Mouse (Mus musculus) hematopoietic stem cell, adult 5-6 weeks (primary cell): ENCODE results near the gene Cbx4. TPM values are rescaled to one million over a fixed set of nuclear protein-coding genes. Genes with fewer than 3 reads are reported as not detected.

ENCODE experiments used
- ATAC-seq, 2 experiments: fragments of 125-278 bp in 1 of 2; replicated peaks in 1 of 2; 2 replicates each; pipeline ENCODE4 v1.8.0; 2016 to 2017; ENCODE audit warnings: inconsistent platforms in 2 of 2, mild to moderate bottlenecking in 2 of 2, moderate number of reproducible peaks in 2 of 2, low read depth in 1 of 2, moderate TSS enrichment in 1 of 2; ENCODE audit not compliant: low FRiP score in 2 of 2, poor library complexity in 2 of 2, severe bottlenecking in 2 of 2, insufficient read depth in 1 of 2, low TSS enrichment in 1 of 2
- total RNA-seq: library from RNA; stranded (forward); fragments of 172-1452, 232-1000 nt; gene quantifications from 2 replicates; pipeline ENCODE4 v1.2.3, GENCODE M21; 2017

Gene Cbx4
- total RNA-seq, 1 experiment from 2014 or later, result 19.7 TPM

DNA sequence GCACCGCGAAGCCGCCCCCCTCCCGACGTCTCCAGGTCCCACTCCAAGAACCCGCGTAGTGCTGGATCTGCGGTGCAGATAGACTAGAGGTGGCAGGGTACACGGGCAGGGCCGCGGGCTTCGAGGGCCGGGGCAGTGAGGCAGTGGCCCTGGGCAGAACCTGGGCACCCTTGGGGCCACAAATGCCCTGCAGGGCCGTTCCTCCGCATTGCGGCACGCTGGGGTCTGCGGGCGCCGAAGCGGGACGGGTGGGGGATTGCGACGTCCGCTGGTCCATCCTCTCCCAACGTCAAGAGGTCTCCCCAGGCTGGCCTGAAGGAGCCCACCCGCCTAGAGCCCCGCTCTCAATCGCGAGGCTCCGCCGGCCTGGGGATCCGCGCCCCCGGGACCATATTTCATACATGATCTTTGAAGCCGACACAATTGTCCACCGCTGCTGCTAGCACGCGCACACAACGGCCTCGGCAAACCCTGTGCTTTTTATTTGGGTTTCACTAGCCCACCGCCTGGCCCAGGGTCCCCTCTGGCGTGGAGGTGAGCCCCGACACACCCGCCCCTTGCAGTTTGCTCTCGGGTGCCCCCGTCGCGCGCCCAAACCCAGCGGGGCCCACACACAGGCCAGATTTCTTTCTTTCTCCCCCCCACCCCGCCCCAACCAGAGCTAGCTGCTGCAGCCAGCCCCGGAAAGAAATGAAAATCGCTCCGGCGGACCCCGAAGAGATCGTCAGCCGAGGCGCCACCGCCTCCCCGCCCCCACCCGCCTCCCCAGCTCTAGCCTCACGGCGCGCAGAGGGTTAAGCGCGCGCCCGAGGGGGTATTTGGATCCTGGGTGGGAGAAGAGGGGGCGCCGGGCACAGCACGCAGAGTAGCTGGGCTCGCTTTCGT lies 4.3 kb upstream of the Cbx4 start:
- no peak for ATAC-seq

DNA sequence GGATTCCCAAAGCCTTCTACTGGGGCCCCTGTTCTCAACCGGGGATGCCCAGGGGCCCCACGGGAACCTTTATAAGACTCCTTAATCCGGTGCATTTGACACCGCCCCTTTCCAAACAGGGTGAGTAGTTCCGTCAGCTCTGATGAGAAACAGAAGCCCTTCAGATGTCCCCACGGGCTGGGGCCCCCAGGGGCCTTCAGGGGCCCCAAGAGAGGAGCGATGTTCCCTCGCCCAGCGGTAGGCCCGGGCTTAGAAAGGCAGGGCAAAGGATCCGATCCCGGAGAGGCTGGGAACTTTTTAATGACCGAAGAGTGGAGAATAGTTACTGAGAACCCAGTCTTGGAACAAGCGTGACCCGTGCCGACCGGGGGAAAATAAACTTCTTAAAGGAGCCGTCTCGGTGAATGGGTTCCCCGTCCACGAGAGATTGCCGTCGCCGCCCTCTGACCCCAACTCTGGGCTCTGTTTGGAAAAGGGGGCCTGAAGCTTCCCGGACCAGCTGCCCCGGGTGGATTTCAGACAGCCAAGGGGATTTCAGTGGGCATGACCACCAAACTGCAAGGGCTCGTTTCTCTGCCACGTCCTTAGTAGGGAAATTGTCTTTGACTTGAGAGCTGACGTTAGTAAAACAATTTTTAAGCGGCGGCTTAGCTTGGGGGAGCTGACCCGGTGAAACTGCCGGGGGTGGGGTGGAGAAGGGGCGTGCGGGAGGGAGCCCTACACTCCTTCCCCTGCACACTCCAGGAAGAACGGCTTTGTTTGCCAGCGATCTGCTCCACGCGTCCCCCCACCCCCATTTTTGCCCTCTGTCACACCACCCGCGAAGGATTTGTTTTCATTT lies 3.4 kb upstream of the Cbx4 start:
- ATAC-seq, result no peak

DNA sequence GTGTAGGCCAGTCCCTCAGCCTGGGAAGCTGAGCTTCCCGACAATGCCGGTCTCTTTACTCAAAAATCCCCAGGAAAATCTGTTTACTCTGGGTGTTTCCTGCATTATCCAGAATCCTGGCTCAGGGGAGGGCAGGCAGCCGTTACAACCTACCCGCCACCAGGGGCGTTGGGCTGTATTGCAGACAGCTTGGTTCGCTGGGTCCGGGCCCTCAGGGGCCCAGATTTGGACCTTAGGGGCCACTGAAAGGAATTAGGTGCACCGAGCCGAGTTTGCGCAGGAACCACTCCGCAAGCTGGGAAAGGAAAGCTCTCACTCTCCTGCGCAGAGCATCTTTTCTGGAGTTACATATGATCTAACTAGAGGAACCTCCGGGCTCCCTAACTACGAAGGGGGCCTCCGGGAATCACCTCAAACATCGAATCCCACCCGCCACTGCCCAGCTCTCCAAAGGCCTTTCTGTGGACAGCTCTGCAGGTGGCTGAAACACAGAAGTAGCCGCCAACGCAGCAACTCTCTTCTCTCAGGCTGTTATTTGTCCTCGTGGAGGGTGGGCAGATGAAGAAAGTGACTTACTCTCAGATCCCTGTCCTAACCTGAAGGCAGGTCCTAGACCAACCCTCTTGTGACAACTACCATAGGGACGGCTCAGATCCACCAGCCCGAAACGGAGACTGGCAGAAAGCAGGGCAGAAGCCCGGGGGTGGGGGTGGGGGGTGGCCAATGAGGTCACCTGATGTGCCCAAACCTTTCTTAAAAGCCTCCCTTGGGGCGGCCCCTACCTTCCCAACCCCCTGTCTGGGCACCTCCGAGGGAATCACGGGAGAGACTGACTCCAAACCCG lies 2.6 kb upstream of the Cbx4 start:
- ATAC-seq, result no peak

DNA sequence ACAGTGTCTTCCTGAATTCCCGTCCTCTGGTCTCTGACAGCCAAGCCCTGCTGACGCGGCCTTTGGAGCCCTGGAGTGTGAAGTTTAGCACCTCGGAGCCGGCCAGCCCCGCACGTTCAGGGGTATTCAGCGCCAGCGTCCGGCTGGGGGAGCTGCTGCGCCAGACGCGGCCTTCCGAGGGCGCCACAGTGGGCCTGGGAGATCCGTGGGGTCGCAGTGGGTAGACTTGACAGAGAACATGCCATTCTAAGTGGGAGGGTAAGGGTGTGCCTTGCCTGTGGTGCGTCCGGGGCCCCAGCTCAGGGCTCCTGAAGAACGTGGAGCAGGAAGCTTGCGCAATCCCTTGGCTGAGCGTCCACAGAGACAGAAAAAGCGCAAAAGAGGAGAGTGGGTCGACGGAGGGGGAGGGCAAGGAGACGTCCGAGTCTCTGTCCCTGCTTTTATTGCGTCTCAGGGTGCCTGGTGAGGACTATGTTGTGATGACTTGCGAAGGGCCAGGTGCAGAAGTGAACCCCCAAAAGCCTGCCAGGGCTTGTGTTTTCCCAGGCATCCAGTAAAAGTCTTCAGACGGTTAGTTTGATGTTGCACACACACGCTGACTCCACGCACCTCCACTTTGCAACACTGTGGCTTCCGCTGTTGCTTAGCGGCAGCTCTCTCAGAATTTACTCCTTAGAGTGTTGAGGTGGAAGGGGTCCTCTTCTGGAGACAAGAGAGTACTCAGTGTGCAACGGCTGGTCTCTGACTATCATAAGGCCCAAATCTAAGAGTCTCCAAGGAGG lies 1.5 kb upstream of the Cbx4 start:
- peak in 1 of 2 experiments; percentile 7; a peak in 1 of 4 replicates for ATAC-seq

DNA sequence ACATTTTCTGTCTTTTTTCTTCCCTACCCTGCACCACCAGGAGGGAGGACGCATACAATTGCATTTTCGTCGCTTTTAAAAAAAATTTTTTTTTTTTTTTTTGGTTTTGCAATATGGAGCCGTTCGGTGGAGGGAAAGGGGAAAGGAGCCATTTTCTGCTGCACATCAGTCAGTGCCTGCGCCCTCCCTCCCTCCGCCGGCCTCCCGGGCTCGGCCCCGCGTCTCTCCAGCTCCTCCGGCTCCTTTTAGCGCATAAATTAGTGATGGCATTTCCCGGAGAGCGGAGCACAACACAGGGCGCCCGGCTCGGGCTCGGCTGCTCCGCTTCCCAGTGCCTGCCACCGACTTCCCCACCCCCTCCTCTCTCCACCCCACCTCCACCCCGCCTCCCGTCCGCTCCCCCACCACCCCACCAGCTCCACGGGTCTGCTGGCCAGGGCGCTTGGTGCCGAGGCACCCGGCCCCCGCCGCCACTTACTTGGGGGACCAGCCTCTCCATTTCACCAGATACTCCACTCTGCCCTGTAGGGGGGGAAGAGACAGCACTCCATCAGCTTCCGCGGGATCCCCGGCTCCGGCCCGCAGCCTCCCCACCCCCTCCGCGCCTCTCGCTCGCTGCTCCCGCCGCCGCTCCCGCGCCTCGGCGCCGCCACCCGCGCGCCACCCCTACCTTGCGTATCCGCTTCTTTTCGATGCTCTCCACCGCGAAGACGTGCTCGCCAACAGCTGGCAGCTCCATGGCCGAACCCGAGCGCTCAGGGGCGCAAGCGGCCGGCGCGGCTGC lies 550 bp downstream of the Cbx4 start:
- no peak for ATAC-seq

DNA sequence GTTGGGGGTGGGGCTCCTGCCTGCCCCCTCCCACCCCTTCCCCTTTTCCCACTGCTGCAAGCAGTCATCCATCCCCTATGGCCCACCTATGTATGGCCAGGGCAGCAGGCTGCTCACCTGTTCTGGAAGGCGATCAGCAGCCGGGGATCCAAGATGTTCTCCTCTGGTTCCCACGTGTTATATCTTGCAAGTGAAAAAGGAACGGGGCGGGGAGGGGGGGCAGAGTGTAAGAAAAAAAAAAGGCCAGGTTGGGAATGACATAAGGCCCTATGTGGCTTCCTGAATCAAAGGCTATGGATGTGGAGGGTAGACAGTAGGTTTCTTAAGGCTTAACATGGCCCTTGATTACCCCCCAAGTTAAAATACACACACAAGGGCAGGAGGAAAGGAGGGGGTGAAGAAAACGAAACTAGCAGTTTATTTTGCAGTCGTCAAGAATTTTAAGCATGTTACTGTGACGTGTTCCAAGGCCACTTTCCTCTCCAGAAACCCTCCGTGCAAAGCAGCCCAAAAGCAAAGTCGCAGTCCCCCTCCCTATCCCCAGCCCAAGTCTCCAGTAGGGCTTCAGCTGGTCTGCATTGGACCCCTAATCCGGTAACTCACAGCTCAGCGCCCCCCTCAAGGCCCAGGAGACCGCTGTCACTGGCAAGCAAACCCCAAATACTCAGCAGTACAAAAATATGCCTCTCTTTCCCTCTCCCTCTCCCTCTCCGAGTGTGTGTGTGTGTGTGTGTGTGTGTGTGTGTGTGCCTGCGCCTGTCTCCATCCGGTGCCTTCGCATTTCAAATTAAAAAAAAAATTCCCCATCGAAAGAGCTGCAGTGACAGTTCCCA lies 1.4 kb downstream of the Cbx4 start:
- ATAC-seq, result no peak

DNA sequence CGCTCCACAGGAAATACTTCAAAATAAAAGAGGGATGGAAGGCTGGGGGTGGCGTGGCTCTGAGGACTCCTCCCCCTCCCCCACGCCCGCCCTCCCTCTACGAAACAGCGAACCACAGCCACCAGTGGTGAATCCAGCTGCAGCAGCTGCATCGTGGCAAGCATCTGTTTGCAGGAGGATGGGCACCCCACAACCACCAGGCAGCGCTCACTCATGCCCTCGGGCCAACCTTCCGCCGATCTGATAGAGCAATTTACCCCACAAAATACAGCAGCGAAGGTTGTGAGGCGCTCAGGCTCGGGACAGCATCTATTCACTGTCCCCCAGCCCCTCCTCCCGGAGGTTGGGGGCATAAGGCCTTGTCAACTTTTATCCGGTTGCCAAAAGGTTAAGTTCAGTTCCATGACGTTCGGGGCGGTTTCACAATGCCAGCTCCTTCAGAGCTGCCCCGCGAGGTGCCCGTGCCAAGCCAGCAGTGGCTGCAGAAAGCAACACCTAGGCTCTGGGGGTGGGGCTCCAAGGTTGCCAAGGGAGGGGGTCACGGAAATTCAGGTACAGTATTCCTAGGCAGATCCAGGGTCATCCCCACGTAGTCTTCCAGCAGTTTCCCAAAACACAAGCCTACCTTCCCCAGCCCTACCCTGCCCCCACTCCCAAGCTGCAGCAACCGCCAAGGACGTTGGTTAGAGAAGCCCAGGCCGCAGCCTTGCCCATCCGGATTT lies 2.1 kb downstream of the Cbx4 start:
- peak; percentile 12; a peak in 2 of 4 replicates for ATAC-seq

DNA sequence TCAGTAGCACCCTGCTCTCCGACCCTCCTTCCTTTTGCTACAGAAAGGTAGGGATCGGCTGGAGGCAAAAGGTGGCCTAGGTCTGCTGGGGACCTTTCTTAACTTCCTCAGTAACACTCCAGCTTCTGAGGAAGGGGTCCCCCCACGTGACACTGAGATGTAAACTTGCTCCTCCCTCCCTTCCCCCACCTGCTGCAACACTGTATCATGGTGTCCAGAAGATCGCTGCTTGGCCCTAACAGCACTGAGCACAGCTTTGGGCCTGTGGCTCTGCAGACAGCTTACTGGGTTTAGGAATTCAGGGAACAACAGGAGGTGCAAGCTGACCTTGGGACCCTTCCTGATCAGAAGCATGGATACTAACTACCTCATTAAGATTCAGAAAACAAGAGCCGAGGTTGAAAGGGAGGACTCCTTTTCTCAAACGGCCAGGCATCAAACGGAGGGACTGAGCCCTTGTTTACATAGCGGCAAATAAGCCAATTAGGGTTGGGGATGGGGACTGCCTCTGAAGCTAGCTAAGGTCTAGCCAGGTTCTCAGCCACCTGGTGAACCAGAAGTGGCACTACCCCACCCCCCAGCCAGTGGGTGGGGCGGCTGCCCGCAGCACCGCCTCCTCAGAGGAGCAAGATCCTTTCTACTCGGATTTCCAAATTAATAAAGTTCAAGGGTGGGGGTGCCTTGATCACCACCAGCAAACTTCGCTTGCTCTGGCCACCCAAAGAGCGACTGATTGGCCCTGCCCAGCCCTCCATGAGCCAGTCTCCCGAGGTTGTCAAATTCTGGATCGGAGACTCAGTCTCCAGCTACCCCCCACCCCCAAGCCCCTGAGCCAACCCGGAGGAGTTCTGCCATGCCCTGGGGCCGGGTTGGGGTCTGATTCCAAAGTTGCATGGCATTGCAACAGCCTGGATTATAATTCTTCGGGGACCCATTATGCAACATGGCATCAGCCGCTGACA lies 3.1 kb downstream of the Cbx4 start:
- no peak for ATAC-seq

DNA sequence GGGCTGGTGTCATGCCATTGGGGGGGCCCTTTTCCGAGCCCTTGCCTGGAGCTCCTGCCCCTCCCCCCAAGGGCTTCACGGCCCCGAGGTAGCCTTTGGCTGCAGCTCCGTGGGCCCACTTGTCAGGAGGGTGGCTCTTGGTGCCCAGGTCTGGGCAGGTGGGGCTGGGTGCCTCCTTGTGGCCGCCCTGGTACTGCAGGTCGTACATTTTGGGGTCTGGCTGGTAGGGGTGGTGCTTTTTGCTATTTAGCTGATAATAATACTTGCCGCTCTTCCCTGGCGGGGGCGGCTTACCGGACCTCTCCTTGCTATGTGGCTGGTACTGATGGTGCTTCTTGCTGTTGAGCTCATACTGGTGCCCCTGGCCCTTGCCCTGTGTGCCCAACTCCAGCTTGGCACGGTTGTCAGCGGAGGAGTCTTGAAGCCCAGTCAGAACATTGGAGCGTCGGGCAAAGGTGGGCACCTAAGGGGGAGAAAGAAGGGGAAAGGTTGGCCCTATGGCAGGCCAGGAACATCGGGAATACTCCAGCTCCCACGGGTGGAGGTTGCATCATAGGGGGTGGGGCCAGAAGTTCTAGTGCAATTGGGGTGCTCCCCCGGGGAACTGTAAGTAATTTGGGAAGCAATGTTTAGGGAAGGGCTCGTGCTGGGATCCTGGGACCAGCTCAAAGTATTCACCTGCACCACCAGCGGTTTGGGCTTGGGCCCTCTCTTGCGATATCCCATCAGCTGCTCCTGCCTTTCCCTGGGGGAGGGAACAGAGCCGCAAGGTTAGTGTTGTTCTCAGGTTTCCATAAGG lies 4.0 kb downstream of the Cbx4 start:
- no peak for ATAC-seq

DNA sequence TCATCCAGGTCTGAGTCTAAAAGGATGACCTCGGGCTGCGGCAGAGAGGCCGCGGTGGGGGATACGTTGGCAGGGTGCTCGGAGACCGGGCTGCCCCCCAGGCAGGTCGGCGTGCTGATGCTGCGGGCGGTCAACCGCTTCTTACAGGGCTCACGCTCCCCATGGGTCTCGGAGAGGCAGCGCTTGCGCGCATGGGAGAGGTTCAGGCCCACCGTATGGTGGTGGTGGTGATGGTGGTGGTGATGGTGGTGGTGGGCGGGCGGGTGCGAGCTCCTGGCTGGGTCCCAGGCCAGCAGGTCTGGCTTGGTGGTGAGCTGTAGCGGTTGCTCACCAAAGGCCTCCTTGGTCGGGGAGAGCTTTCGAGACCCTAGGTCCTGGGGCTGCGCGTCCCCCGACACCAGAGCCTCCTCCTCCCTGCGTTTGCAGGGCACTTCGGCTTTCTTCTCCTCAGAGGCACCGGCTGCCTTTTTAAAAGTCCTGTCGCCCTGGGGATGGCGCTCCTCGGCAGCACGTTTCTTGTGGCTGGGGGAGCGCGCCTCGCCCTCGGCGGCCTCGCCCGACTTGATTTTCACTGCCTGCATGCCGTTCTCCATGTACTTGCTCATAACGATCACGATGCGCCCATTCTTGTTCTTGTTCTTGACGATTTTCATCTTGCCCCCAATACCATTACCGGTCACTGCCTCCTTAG lies 4.7 kb downstream of the Cbx4 start:
- no peak for ATAC-seq

DNA sequence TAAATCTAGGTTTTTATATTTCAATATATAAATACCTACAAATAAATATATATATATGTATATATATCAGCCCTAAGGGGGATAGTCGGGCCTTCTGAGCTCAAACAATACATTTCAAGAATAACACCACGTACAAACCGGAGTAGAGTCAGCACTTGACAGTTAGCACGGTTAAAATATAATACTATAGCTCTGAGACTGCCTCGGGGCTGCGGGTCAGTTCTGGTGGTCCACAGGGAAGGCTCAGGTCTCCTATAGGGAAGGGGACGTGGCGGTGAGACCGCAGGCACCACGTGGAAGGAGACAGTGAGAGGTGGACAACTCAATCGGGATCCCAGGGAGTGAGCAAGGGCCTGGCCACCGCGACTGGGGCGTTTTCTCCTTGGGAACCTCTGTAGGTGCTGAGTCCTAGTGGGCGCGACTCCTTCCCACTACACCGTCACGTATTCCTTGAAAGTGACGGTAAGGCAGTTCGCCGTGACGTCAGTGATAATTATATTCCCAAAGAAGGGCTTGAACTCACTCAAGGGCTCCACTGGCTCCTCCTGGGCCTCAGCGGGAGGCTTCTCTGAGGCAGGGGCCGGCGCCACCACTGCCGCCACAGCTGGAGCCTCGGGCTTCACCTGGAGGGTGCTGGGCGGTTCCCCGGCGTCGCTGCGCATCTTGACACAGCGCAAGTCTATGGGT lies 5.4 kb downstream of the Cbx4 start:
- no peak for ATAC-seq

DNA sequence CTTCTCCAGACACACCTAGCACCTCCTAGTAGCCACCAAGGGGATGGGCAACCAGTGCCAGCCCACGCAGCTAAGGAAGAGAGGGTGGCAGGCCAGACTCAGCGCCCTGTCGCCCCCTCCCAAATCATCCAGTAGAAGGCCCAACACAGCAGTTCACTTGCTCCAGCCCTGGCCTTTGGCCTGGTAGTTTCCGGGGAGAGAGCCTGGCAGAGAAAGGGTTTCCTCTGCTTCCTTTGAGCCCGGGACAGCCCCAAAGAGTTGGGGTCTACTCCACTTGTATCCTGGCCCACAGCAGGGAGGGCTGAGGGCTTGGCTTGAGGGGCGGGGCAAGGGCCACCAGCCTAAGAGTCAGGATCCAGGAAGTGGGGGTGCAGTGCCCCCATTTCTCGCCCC lies 6.6 kb downstream of the Cbx4 start:
- ATAC-seq, result no peak
